Mouse (Mus musculus) CD8-positive naive resting alpha-beta T cell, adult 2 months (primary cell): Measurements from ENCODE around the gene Adamts13.
A peak's percentile ranks its signal among the peaks of the same experiment; 100 is the strongest.

Source experiments
- DNase-seq, 2 experiments: peaks; one replicate each; pipeline ENCODE4 v3.0.0; 2022; ENCODE audit warnings: low read depth in 2 of 2, low spot score in 2 of 2

Gene Adamts13

DNA sequence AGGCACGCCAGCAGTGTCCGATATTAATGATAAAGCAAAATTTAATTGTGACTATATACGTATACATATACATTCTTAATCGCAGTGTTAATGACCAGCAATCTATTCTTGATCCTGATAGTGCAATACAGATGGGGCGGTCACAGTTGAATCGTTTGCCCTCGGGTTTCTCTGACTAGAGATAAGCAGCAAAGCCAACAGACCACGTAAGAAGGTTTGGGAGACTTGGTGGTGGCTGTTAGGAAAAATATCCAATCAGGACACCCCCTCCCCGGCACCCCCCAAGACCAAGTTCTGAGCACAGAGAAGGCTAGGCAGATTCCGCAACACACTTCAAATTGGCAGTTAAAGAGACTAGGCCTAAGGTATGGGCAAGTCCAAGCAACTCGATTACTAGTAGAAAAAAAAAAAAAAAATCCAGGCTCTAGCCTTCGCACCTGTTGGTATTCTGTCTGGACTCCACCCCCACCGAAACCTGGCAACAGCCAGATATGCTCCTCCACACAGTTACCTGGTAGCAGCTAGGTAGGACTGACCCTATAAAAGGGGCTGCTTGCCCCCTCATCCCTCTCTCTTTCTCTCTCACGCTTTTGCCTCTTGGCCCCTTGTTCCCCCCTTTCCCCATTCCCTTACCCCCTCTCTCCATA, 8.4 kb upstream of the Adamts13 start:
- no peak for DNase-seq

DNA sequence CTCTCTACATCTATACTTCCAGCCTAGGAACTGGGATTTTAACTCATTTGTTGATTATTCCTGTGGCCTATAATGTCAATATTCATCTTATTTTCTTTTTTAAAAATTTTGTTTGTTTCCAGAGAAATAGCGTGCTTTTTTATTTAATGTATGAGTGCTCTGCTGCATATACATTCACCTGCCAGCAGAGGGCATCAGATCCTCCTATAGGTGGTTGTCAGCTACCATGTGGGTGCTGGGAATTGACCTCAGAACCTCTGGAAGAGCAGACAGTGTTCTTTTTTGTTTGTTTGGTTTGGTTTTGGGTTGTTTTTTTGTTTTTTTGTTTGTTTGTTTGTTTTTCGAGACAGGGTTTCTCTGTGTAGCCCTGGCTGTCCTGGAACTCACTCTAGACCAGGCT, 6.0 kb upstream of the Adamts13 start:
- DNase-seq = no peak

DNA sequence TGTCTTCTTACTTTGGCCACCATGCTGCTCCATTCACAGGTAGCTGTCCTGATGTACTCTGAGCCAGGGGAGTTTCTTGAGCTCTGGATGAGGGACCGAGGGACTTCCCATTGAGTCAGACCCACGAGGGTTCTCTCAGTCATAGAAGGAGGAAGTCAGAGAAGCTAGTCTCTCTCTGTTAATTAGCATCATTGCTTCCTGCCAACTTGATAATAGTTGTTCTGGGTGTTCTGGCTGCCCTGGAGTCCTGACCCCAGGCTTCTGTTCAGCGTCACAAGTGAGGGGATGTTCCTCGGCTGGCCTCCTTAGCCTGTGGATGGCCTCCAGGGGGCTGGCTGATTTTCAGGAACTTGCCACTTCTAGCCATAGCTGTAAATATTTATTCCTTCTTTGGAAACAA, 744 bp downstream of the Adamts13 start:
- DNase-seq = no peak

DNA sequence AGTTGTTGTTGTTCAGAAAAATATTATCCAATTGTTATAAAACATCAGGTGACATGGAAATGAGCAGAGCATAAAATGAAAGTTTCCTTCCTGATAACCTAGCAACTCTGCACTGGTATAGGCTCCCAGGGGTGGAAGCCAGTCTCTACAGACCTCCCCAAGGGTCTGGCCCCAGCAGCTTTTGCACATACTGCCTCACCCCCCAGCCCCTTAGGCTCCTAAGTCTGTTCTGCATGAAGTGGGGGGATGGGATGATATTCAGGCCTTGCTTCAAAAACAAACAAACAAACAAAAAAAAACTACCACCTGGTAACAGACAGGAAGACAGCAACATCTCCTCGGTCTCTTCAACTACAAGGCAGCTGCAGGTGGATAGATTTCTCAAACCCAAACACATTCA, 7.1 kb downstream of the Adamts13 start:
- no peak for DNase-seq

DNA sequence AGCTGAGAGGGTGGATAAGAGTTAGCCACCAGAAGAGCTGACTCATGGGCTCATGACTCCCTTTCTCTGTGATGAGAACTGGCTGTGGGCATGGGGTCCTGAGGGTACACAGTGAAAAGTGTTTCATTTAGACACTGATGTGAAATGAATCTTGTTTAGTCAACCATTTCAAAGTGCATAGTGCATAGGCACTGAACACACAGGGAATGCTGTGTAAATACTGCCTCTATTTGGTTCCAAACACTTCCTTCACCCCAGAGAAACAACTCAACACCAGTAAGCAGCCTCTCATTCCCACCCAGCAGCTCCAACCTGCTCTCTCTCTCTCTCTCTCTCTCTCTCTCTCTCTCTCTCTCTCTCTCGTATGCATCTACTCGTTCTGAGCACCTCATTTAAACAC, 11.0 kb downstream of the Adamts13 start:
- no peak for DNase-seq

DNA sequence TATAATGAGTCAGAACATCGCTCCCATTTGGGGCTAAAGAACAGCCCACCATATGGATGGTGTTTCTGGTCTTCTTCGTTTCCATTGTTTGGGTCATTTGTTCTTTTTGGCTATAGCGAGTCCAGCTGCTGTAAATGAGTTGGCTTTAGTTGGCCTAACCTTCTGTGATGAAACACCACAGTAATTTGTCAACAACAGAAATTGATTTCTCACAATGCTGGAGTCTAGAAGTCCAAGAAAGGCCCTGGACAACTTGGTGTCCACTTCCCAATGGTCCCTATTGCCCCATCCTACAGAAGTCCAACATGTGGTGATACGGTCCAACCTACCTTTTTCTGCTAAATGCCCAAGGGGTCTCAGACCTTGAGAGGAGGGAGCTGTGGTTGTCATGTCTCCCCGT, 11.4 kb downstream of the Adamts13 start:
- no peak for DNase-seq

DNA sequence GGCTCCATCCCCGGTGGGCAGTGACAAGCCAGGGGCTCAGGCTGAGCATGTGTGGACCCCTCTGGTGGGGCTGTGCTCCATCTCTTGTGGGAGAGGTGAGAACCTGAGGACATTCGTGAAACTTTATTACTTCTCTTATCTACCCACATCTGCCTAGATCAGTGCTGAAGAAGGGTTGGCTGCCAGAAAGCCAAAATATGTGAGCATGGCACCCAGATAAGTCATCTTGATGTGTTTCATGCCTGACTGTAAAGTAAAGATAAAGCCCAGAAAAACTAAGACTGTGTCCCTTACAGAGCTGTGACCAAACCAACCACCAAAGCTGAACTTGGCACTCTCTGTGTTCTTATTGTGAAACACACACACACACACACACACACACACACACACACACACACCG, 20.7 kb downstream of the Adamts13 start:
- DNase-seq = no peak

DNA sequence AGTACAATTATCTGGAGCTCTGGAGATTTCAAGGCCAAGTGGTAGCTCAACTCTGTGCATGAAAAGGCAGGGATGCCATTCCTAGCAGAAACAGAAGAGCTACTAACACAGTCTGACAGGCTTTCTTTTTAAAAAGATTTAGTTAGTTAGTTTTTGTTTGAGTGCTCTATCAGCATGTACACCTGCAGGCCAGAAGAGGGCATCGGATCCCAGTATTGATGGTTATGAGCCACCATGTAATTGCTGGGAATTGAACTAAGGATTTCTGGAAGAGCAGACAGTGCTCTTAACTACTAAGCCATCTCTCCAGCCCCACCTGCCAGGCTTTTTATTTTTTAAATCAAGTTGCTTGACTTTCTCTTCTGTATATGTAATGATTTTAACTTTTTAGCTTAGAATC, 24.3 kb downstream of the Adamts13 start:
- DNase-seq = no peak

DNA sequence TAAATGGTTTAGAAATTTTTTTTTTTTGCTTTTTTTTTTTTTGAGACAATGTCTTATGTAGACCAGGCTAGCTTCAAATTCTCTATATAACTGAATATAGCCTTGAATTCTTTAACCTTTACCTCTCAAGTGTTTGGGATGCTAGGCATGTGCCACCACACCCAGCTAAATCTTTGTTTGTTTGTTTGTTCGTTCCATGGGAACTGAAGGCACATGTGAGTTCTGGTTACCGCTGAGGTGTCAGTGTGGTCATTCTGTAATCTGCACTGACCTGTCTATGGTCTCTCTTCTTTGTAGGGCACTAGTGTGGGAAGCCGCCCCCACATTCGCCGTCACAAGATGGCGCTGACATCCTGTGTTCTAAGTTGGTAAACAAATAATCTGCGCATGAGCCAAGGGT, 24.8 kb downstream of the Adamts13 start:
- no peak for DNase-seq

DNA sequence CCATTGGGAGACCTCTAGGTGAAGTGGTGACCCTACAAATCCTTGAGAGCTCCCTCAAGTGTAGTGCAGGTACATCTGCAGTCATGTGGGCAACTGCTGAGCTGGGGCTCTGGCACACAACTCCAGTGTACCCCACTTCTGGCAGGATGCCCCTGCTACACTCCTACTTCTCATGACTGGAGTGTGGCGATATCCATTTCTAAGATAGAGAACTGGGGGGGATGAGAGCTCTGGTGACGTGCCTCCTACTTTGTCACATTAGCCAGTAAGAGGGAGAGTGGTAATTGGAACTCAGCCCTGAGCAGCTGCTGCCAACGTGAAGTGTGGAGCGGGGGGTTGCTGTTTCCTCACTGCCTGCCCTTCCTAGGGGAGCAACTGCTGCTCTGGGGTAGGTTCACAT, 33.0 kb downstream of the Adamts13 start:
- no peak for DNase-seq

DNA sequence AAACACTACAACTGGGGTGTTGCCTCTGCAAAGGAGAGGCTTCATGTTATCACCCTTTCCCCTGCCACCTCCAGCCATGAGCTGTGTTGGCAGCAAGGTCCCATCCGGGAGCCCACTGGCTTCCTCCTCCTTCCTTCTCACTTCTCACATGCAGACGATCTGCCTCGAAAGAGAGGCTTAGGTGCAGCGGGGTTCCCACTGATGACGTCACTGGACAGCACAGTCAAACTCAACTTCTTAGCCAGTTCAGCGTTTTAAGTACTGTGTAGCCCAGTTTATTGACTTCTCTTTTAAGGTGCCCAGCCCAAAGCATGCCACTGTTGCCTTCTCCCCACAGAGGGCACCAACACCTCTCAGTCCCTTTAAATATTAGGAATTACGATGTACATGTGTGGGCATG, 34.5 kb downstream of the Adamts13 start:
- no peak for DNase-seq

DNA sequence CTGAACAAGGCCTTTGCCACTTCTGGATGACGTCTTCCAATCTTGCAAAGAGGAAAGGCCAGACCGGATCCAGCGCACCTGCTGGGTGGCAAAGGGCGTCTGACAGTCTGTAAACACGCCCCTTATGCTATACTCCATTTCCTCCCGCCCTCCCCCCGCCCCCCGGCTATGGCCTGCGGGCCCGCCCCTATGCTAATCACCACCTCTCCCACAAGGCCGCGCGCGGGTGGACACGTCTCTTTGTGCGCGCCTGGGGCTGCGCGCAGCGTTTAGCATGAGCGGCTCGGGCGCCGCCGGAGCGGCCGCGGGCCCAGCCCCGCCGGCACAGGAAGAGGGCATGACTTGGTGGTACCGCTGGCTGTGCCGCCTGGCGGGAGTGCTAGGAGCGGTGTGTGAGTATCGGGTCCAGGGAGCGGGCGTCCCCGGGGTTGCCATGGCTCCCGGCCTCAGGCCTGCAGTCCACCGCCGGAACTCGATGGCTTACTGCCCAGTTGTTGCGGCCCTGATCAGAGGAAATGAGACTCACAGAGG, 36.6 kb downstream of the Adamts13 start, which contains the start of gene Cacfd1:
TSS of gene Cacfd1 (plus strand) at position 213 of the 531 bp plus-strand sequence.
- DNase-seq = peak; percentile 85

DNA sequence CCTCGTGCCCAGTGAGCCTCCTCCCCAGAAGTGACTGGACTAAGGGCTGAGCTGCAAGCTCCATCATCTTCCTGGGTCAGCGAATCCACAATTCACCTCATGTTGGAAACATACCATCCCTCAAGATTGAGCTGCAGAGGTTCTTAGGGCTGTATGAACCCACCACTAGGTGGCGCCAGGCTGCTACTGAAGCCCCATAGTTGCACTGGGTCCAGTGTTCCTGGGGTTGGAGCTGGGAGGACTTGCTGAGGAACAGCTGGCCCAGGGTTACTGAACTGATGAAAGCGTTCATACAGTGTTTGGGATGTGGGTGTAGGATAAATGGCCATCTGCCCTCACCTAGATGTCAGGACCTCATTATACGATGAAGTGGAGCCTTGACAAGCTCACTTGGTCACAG, 44.6 kb downstream of the Adamts13 start:
- DNase-seq = peak; percentile 54 to 65

DNA sequence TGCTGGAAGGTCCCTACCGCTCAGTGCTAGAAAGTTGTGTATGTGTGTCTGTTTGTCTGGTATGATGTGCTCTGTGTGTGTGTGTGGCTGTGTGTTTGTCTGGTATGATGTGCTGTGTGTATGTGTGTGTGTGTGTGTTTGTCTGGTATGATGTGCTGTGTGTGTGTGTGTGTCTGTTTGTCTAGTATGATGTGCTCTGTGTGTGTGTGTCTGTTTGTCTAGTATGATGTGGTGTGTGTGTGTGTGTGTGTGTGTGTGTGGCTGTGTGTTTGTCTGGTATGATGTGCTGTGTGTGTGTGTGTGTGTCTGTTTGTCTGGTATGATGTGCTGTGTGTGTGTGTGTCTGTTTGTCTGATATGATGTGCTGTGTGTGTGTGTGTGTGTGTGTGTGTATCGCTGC, 46.3 kb downstream of the Adamts13 start:
- DNase-seq = no peak

DNA sequence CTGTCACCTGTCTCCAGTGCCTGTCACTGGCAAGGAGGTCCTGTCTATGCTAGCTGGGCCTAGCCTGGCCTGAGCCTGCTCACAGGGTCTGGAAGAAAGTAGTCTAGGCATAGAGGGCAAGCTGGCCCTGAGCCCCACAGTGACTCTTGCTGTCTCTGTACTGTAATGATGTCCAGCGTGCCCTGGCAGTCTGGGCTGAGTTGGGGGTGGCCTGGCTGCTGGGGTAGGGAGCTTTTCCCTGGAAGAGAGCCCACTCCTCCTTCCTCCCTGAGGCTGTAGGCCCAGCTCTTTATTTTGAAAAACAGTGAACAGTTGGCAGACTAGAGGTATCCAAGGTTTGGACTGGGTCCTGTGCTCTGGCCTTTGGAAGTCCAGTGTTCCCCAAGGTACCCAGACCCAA, 47.9 kb downstream of the Adamts13 start:
- DNase-seq = no peak

DNA sequence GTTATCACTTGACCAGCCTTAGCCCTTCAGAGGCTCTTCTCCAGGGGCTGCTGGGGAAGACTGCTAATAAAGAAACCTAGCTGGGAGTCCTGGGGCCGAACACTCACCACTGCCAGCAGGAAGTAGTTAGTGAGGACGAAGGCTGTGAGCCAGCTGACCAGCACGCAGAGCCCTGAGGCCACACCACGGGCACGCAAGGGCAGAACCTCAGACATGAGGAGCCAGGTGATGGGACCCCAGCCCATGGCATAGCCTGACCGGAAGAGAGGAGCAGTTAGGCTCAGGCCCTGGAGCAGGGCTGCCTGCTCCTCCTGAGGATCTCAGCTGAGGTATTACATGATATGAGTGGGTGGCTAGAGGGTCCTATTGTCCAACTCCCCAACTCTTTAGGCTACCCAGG, 49.4 kb downstream of the Adamts13 start:
- no peak for DNase-seq

DNA sequence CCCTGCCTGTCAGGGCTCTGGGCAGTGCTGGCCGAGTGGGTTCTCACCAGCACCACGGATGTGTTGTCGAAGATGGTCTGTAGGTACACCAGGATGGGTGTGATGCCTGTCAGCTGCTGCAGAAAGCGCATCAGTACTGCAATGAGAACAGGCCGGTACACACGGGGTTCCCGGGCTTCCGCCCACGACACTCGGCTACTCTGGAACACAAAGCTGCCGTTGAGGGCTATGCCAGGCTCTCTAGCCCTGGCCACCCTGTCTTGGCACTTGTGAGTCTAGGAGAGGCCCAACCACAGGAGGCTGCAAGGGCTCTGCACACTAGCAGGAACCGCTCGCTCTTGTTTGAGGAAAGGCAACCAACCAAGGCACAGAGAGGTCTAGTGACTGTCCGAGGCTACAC, 50.9 kb downstream of the Adamts13 start:
- no peak for DNase-seq

DNA sequence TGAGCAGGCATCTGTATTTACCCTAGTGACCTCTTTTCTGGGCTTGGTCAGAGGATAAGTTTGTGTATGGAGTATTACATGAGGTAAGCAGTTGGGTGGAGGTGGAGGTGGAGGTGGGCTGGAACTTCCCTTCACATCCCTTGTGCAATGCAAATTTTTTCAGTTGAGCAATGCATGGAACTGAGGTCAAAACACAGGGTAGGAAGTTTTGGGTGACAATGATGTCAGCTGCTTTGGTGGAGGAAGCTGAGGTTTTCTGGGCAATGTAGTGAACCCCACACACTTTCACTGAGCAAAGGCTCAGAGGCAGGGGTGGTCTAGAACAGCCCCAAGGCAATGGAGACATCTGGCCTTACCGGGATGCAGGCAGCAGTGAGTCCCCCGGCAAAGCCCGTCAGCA, 52.3 kb downstream of the Adamts13 start:
- no peak for DNase-seq

DNA sequence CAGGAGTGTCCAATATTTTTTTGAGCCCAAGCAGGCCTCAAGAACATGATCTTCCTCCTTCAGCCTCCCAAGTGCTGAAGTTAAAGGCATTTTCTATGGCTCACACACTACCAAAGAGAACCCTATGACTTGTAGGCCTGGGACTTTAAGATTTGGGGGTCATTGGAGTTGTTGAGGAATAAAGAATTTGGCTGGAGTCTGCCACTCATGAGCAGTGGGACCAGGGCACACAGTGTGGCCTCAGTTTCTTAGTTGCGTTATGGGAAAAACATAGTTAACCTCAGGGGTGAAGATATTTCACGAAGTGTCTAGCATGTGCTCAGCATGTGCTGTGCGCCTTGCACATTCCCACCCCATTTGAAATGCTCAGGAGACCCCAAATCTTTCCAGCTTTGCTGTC, 53.1 kb downstream of the Adamts13 start:
- DNase-seq = no peak

DNA sequence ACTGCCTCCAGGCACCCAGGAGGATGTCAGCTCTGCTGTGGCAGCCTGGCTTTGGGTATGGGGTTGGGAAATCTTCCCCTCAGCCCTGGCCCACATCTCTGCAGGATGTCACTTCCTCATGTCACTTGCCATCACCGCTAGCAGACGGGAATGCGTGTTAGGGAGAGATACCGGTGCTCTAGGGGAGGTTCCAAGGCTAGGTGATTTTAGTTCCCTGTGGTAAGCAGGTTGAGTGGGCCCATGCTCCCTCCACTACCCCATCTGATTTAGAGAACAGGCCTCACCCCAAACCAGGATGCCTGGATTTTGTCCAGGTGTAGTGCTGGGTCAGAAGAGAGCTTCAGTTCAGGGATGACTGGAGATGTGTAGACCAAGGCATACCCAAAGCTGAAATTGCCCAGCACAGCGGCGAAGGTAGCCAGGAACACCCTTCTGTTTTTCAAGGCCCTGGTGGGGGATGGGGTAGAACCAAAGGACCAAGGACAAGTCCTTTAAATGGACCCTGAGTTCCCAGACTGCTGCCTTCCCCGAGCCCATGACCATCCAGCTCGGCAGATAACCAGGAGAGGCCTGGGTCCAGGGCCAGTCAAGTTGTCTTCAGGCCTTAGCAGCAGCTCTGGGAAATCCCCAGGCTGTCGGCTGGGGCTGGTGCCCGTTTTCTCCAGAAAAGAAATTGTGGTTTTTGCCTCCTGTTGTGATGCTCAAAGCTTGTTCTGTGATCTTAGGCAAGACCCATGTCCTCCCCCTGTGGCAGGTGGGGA, 53.8 kb downstream of the Adamts13 start:
- DNase-seq = no peak

DNA sequence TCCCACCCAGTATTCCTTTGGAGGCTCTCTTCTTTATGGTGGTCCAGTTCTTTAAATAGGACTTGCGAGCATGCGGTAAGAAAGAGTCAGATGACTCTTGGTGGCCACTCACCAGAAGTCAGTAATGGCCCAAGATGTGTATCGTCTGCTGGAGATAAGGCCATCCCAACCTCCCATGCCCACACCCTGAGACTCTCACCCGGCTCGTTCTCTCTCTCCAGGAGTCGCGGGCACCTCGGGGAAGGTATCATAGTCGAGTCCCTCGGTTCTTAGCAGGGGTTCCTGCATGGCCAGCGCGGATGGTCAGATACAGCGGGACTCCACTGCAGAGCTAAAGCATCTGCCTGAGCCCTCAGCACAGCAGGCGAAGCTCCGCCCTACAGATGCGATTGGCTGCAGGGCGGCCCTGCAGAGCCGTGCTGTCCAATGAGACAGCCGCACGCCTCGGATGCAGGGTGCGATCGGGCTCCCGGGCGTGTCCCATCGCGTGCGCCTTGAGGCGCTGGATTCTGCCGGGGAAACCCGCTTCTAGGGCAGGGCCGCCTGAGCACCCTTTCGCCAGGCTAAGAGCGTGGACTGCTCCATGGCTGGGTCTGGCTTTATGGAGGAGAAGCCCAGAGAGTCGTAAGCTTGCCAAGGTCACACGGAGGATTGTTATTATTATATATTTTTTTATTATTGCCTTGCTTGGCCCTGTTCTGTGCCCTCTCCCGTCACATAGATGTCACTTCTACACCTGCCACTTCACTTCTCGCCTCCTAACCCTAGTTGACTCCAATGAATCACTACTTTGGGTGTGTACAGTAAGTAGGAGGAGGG, 54.6 kb downstream of the Adamts13 start, which contains the start of gene Slc2a6:
TSS of gene Slc2a6 (minus strand) at position 381 of the 819 bp plus-strand sequence.
- peak; percentile 70 to 71 for DNase-seq
